Mouse (Mus musculus): Measurements from ENCODE around the gene D6Ertd527e.
A peak's percentile ranks its signal among the peaks of the same experiment; 100 is the strongest.

Gene D6Ertd527e

DNA sequence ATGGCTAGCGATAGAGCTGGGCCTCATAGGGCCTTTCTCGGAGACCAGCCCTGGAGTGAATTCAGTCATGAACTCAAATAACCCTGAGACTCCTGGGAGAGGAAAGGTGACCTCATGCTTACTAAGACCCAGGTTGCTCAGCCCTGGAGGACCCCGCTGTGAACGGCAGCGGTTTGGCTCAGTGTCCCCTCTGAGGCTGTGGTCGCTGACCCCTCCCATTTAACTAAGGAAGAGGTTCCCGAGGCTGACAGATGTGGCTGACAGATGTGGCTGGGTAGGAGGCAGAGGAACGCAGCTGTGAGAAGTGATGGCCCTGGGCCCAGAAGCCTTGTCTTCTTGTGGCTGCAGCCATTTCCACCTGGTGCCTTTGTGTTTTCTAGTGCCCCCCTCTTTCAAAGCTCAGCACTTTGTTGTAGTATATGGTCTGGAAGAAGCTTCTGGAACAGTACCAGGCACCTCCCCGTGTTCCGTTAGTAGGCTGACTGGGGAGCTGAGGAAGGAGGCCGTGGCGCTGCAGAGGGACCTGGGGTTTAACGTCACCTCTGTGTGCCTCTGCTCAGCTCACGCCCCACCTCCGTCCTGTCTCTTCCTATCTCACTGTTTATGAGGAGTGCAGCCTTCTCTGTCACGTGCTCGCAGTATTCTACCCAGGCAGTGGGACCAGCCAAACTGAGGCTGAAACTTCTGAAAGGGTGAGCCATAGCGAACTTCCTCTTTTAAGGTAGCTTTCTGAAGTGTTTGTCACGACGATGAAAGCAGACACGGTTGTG is 48.1 kb downstream of the D6Ertd527e start:
- no peaks in the 10 kb centered on the region for H3K27me3 ChIP-seq (ENCODE audit: control insufficient read depth, insufficient read depth, low read length, poor library complexity, severe bottlenecking)
- no peaks in the 10 kb centered on the region for H3K36me3 ChIP-seq (ENCODE audit: control insufficient read depth, insufficient read depth, low read length, poor library complexity, severe bottlenecking)
- DNase-seq (ENCODE audit: low read depth, low spot score): peak; percentile 95

DNA sequence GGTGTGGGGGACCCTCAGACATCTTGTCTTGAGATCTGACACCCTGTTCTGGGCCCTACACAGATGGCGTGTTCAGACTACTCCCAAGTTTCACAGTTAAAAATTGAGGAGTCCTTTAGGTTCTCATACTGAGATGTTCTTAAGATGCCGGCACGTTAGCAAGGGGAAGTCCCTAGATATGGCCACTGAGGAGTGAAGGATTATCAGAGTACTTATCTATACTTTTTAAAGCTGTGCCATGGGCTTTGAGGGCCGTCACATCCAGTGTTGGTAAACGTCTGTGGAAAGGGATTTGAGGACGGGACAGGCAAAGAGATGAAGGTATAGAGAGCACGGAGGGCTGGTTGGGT is 48.7 kb downstream of the D6Ertd527e start:
- DNase-seq (ENCODE audit: low read depth, low spot score): no peak
- Histone ChIP-seq H3K36me3 (ENCODE audit: control insufficient read depth, insufficient read depth, low read length, poor library complexity, severe bottlenecking) (no peaks in the 10 kb centered on the region), H3K27me3 (ENCODE audit: control insufficient read depth, insufficient read depth, low read length, poor library complexity, severe bottlenecking) (no peaks in the 10 kb centered on the region)

DNA sequence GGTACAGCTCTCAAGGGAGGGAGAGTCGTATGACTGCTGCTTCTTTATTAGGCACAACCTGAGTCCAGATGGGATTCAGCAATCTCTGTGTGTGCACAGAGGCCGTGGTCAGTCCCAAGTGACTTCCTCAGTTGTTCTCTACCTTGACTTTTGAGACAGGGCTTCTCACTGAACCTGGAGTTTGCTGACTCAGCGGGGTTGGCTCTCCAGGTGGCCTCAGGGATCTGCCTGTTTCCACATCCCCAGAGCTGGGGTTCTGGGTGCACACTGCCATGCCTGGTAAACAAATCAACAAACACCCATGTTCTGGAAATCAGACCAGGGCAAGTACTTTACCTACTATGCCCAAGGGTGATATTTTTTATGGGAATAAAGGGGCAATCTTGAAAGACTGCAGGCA is 49.3 kb downstream of the D6Ertd527e start:
- DNase-seq (ENCODE audit: low read depth, low spot score): no peak
- no peaks in the 10 kb centered on the region for H3K27me3 ChIP-seq (ENCODE audit: control insufficient read depth, insufficient read depth, low read length, poor library complexity, severe bottlenecking)
- no peaks in the 10 kb centered on the region for H3K36me3 ChIP-seq (ENCODE audit: control insufficient read depth, insufficient read depth, low read length, poor library complexity, severe bottlenecking)

DNA sequence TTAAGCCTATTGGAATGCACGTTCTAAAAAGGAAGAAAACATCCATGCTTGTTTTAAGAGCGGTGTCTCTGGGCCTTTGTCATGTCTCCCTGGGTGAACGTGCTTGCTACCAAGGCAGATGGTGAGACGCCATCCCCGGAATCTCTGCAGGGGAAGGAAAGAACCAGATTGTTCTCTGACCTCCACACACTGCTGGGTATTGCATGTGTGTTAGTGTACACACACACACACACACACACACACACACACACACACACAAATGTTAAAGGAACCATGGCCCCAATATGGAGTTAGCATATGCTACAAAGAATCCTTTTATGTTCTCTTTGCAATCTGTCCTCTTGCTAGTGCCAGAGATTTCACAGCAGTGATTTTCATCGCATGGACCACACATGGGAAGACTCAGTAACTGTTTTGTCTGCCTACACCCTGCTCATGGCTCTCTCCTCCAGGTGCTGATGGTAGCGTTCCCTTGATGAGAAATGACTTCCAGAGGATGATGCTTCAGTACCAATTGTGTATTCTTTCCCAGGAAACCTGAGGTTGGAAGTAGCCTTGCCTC is 53.6 kb downstream of the D6Ertd527e start:
- Histone ChIP-seq H3K27me3 (ENCODE audit: control insufficient read depth, insufficient read depth, low read length, poor library complexity, severe bottlenecking) (no peaks in the 10 kb centered on the region), H3K36me3 (ENCODE audit: control insufficient read depth, insufficient read depth, low read length, poor library complexity, severe bottlenecking) (no peaks in the 10 kb centered on the region)
- no peak for DNase-seq (ENCODE audit: low read depth, low spot score)

DNA sequence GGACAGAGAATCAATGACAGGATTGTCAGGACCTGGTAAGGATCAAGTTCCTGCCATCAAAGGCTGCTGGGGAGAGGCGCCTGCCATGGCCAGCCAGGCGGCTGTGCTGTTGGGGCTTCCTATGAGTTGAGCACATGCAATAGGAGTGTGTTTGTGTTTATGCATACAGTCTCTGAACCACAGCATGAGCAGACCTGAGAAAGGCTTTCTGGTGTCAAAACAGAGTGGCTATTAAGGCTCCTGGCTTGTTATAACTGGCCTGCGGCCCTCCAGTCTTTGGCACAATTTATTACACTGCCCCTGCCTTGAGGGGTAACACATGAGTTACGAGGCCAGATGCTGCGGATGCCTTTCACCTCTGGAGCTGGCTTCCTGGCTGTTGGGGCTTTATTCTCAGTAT is 55.6 kb downstream of the D6Ertd527e start:
- DNase-seq (ENCODE audit: low read depth, low spot score): no peak
- Histone ChIP-seq H3K27me3 (ENCODE audit: control insufficient read depth, insufficient read depth, low read length, poor library complexity, severe bottlenecking) (no peaks in the 10 kb centered on the region), H3K36me3 (ENCODE audit: control insufficient read depth, insufficient read depth, low read length, poor library complexity, severe bottlenecking) (no peaks in the 10 kb centered on the region)

DNA sequence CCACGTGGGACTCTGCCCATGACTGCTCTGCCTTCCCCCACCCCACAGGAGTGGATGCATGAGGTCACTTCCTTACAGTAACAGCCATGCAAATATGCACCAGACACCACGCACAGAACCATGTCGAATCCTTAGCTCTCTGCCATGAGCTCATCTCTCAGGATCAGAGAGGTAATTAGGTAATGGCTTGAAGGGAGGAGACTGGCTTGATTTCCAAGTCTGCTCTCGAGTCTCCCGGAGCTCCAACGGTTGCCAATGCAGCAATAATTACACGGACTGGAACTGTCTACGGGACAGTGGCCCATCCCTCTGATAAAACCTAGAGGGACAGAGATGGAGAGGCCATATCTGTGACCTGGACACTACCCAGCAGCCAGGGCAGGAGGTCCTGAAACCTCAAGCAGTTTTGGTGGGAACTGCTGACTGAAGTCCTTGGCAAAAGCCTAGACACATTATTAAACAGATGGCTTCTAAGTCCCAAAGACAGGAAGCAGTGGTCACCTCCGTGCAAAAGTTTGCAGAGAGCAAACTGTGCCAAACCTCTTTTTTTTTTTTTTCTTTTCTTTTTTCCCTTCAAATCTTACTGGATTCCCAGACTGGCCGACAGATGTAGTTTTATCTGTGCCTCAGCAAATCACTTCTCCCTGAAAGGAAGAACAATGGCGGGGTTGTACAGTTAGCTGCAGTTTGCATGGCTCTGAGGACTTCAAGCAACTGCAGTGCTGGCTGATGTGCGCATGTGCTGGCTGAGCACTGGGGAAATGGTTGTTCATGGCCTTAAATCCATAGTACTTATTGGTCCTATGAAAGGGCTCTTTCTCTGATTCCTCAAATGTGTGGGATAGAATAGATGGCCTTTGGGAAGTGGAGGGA is 57.1 kb downstream of the D6Ertd527e start:
- peak; percentile 65 for DNase-seq (ENCODE audit: low read depth, low spot score)
- Histone ChIP-seq H3K27me3 (ENCODE audit: control insufficient read depth, insufficient read depth, low read length, poor library complexity, severe bottlenecking) (no peaks in the 10 kb centered on the region), H3K36me3 (ENCODE audit: control insufficient read depth, insufficient read depth, low read length, poor library complexity, severe bottlenecking) (no peaks in the 10 kb centered on the region)
